Mouse (Mus musculus): Measurements from ENCODE around the gene Cav3.

- TF ChIP-seq CTCF (conservative IDR thresholded peaks at IDR 0.05; ENCODE audit: insufficient read depth, insufficient read length, low read depth, low read length) (no peak), POLR2A (IDR thresholded peaks at IDR 0.05; ENCODE audit: low read depth, low read length) (no peak)
Measured at GRCm38 (mm10) chr6:112463331-112463730, 4.0 kb downstream of the Cav3 start.

Measured in kidney, adult 2 months (tissue).